Mouse (Mus musculus): ENCODE measurements around the gene Cacnb4. TPM values are rescaled to one million over a fixed set of nuclear protein-coding genes. Genes with fewer than 3 reads are reported as not detected.

Gene Cacnb4
- total RNA-seq, 1 experiment from 2014 or later, result not detected

GRCm38 (mm10) chr2:52386451-52386850 lies 290.2 kb downstream of the Cacnb4 start:
- ATAC-seq (replicated peaks; ENCODE audit: low read depth, poor library complexity, severe bottlenecking), result no peak

GRCm38 (mm10) chr2:52386037-52386436 lies 290.6 kb downstream of the Cacnb4 start:
- 0 out of 2 replicates have a peak, but pooled peaks have one; percentile 11 for ATAC-seq (replicated peaks; ENCODE audit: low read depth, poor library complexity, severe bottlenecking)

- ATAC-seq (replicated peaks; ENCODE audit: low read depth, poor library complexity, severe bottlenecking), result peak; percentile 95
Observed at GRCm38 (mm10) chr2:52378848-52379261, 297.8 kb downstream of the Cacnb4 start.

- ATAC-seq (replicated peaks; ENCODE audit: low read depth, poor library complexity, severe bottlenecking), result peak; percentile 78
Observed at GRCm38 (mm10) chr2:52378448-52378804, 298.2 kb downstream of the Cacnb4 start, which contains the start of gene Neb. Gene Neb, minus strand, starts transcription at chr2:52378474.

Other genes with a start within 250 kb of the Cacnb4 start
- 15.4 and 17.4 TPM in 2 replicates for gene Stam2, start 65.5 kb upstream of the Cacnb4 start, total RNA-seq (2017)
- 3.5 and 5.8 TPM in 2 replicates for gene Fmnl2, start 181.0 kb upstream of the Cacnb4 start, total RNA-seq (2017)

Measured in common myeloid progenitor, adult 5-6 weeks (primary cell).